Mouse (Mus musculus) layer of hippocampus, adult 11-12 months (tissue): Measurements from ENCODE around the gene Tsr3.

Experiments used
- DNase-seq: peaks from one replicate; pipeline ENCODE4 v3.0.0; 2022; ENCODE audit warnings: low spot score

Tsr3 gene

GRCm38 (mm10) chr17:25243131-25243780 lies 3.3 kb downstream of the Tsr3 start:
- DNase-seq, result no peak

- no peak for DNase-seq
Measured at GRCm38 (mm10) chr17:25244239-25244638, 4.3 kb downstream of the Tsr3 start.

GRCm38 (mm10) chr17:25248033-25248750 lies 8.2 kb downstream of the Tsr3 start:
- DNase-seq, result no peak

- DNase-seq, result no peak
Measured at GRCm38 (mm10) chr17:25250181-25250835, 10.3 kb downstream of the Tsr3 start.

GRCm38 (mm10) chr17:25252643-25253042 lies 12.7 kb downstream of the Tsr3 start:
- no peak for DNase-seq

GRCm38 (mm10) chr17:25253760-25254159 lies 13.8 kb downstream of the Tsr3 start:
- no peak for DNase-seq

DNA sequence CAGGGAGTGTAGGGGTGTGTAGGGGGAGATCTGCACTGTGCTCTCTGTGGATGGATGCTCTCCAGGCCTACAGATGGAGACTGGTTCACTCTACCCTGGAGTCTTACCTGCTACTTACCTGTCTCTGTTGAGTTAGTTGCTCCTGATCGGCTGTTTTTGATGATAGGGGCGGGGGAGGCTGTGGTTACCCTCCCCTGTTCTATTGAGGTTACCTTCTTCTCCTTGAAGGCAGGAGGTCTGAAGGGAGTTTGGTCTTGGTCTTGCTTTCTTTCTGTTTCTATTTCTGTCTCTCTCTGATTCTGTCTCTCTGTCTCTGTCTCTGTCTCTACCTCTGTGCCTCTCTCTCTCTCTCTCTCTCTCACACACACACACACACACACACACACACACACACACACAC lies 15.1 kb downstream of the Tsr3 start:
- DNase-seq, result no peak

- no peak for DNase-seq
Measured at GRCm38 (mm10) chr17:25256140-25256754, 16.3 kb downstream of the Tsr3 start, which contains the start of gene Baiap3. Baiap3 (minus strand) TSS chr17:25256364.

DNA sequence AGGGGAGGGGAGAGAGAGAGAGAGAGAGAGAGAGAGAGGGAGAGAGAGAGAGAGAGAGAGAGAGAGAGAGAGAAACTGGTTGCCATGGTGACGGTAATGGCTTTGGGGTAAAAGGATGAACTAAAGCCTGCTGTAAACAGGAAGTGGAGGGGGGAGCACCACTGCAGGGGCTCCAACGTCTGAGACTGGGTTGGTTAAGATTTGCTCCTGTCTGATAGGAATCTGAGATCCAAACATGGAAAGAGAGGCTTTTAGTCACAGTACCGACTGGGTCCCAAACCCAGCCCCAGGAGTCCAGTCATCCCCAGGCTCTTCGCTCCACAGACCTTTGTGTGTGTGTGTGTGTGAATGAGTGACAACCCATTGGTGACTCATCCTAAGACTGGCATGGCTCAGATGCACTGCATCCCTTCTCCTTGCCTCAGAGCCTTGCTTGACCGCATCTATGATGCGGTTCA lies 17.9 kb downstream of the Tsr3 start:
- DNase-seq, result no peak

DNA sequence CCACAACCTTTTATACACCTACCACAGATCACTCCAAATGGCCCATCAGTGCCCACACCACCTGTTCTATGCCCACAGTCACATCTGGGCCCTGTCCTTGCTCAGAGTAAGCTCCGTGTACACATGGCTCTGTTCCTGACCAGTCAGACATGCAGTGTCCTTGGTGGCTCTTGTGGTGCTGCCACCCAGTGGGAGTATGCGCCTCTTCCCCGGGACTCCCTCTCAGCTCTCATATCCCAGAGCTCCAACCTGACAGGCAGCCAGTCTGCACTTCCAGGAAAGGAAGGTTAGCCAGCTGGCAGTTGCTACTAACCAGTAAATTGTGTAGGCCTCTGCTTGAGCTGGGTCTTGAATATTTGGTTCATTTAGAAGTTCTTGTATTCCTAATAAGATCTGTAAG lies 24.5 kb downstream of the Tsr3 start:
- DNase-seq, result peak; percentile 37

DNA sequence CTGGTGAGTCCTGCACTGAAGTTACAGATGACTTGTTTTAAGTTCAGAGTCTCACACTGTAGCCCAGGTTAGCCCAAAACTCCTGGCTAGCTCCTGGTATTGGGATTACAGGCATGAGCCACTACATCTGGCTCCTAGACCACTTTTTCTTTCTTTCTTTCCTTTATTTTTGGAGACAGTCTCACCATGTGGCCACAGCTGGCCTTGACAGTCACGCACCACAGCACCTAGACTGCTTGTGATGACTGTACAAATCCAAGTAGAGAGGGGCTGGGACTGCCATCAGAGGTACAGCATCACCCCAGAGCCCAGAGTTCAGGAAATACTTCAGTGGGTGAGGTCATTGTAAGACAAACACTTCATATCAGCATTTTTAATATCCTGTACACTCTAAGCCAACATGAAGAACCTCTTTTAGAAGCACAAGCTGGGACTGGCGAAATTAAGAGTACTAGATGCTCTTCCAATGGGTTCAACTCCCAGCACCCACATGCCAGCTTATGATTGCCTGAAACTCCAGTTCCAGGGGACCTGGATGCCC lies 30.9 kb downstream of the Tsr3 start:
- no peak for DNase-seq

DNA sequence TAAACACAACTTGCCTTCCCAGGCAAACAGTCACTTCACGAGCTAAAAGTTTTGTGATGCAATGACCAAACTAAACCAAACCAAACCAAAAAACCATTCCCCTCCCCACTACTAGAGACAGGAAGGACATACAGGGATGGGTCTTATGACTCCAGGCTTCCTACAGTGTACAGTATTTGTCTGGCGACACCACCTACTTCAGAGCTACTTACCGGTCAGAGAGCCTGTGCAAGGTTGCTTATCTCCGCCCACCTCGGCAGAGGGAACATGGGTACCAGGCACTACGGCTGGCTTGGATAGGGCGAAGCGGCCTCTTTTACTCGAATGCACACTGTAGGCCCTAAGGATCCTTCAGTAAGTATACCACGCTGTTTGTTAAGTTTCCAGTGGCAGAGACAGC lies 32.4 kb downstream of the Tsr3 start:
- DNase-seq, result no peak

GRCm38 (mm10) chr17:25272951-25273705 lies 33.2 kb downstream of the Tsr3 start:
- DNase-seq, result peak; percentile 92

DNA sequence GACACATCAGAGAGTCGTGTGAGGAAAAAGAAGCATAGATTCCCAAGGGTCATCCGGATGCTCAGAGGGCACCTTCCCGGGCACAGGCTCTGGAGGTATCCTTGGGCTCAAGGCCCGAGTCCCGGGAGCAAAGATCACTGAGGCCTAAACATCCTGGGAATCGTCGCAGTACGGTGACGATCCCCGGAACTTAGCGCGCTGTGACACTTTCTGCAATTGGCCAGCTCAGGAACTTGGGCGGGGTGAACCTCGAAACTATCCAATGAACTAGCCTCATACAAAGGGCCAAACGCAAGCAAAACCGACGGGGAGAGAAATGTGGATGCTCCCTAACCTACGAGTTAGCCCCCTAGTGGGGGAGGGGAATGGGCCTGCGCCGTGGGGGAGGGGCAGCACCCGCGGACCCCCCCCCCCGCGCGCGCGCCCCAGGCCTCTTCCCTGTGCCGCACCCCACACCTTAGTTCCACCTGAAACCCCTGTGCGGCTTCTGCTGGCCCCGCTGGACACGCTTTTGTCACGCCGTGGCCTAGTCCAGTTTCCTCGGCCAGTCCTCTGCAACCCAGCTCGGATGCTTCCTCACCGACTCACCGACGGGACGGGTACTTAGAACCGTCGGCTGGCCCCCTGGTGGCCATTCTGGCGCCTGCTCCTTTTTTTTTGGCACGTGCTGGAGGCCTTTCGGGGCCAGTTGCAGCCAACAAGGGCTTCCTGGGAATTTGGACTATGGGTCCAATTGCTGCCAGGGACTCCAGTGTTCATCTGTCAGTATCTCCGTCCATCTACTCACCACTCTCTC lies 33.9 kb downstream of the Tsr3 start:
- DNase-seq, result peak; percentile 97

DNA sequence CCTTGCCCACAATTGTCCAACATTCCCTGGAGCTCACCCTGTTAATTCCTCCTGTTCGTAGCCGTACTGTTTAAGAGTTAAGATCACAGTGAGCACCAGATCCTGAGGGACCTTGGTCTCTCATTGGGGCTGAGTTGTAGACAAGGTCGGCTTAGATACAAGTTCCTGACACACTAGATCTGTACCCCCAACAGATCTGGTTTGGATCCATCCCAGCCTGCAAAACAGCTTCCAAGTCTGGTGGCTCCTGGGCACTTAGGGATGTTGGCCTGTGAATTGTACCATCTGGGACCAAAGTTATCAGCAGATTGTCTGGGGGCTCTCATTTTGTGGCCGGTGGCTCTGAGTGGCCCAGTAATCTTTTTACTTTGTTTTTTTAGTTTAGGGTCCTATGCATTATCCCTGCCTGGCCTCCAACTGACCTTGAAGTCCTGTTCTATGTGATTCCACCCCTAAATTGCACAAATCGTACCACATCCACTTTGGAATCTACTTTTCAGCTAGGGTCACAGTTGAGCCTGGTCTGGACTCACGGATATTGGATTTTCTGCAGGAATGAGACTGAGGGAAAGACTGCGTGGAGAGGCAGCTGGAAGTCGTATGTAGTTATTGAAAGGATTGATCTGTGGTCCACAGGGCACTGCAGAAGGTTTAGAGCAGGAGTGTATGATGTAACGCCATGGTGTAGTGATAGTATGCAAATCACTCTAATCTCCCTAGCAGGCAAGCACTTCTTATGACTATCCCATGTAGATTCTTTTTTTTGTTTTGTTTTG lies 34.8 kb downstream of the Tsr3 start, which contains the start of gene Ube2i:
Ube2i (minus strand) TSS at position 52 of the 776 bp plus-strand sequence.
- DNase-seq, result no peak

- no peak for DNase-seq
Measured at GRCm38 (mm10) chr17:25275833-25276232, 35.9 kb downstream of the Tsr3 start.

- DNase-seq, result peak; percentile 52
Measured at GRCm38 (mm10) chr17:25282133-25282532, 42.2 kb downstream of the Tsr3 start.

DNA sequence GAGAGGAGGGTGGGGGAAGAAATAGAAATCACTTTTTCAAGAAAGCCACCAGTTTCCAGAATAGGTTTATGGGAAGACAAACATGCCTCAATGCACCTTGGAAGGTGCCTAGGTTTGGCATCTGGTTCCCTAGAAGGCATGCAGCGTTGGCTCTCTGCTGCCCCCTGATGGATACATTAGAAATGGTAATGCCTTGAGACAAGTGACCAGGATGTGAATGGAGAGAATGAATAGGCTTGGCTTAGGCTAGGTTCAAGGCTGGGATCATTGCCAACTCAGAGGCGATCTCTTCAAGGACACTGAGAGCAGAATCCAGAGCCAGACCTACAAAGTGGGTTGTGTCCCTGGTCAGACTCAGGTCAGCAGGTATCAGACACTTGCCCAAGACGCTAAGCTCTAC lies 45.1 kb downstream of the Tsr3 start:
- DNase-seq, result peak; percentile 72

DNA sequence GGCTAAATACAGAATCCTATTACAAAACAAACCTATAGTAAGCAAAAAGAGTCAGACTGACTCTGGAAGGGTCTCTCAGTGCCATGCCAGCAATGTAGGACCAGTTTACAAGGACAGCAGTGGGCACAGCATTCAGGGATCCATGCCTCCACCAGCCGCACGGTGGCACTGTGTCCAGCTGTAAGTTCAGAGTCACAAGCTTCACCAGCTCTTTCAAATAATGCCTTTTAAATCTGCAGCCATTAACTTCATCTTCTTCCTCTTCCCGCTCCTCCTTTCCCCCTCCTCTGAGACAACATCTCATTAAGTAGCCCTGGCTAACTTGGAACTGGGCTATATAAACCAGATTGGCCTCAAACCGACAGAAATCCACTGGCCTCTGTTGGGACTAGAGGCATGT lies 48.9 kb downstream of the Tsr3 start:
- peak; percentile 39 for DNase-seq

- DNase-seq, result no peak
Measured at GRCm38 (mm10) chr17:25290411-25290810, 50.4 kb downstream of the Tsr3 start.
